Mouse (Mus musculus): Measurements from ENCODE around the gene Bub1.
A peak's percentile ranks its signal among the peaks of the same experiment; 100 is the strongest.

Gene Bub1

GRCm38 (mm10) chr2:127775013-127775412 is 56.7 kb downstream of the Bub1 start:
- DNase-seq (ENCODE audit: low spot score in 2 of 2): no peak

GRCm38 (mm10) chr2:127774578-127774941 is 57.1 kb downstream of the Bub1 start:
- no peak for DNase-seq (ENCODE audit: low spot score in 2 of 2)

GRCm38 (mm10) chr2:127773938-127774577 is 57.6 kb downstream of the Bub1 start:
- no peak for DNase-seq (ENCODE audit: low spot score in 2 of 2)

- no peak for DNase-seq (ENCODE audit: low spot score in 2 of 2)
These were observed 70.1 kb downstream of the Bub1 start for GRCm38 (mm10) chr2:127761587-127761986.

- no peak for DNase-seq (ENCODE audit: low spot score in 2 of 2)
These were observed 71.2 kb downstream of the Bub1 start for GRCm38 (mm10) chr2:127760429-127761000.

- no peak for DNase-seq (ENCODE audit: low spot score in 2 of 2)
These were observed 71.7 kb downstream of the Bub1 start for GRCm38 (mm10) chr2:127760014-127760413.

- no peak for DNase-seq (ENCODE audit: low spot score in 2 of 2)
These were observed 72.3 kb downstream of the Bub1 start for GRCm38 (mm10) chr2:127759157-127759880.

- peak; percentile 46 to 51 for DNase-seq (ENCODE audit: low spot score in 2 of 2)
These were observed 74.5 kb downstream of the Bub1 start for GRCm38 (mm10) chr2:127757171-127757570.

GRCm38 (mm10) chr2:127754113-127754512 is 77.6 kb downstream of the Bub1 start:
- no peak for DNase-seq (ENCODE audit: low spot score in 2 of 2)

GRCm38 (mm10) chr2:127751849-127752610 is 79.6 kb downstream of the Bub1 start:
- DNase-seq (ENCODE audit: low spot score in 2 of 2): no peak
